Mouse (Mus musculus) left cerebral cortex, adult 9 months (tissue): ENCODE data around the gene Spon2.
A peak's percentile ranks its signal among the peaks of the same experiment; 100 is the strongest.

Experiments used
- DNase-seq, 2 experiments: peaks; one replicate each; pipeline ENCODE4 v3.0.0; 2022; ENCODE audit warnings: low spot score in 2 of 2

The Spon2 gene

DNA sequence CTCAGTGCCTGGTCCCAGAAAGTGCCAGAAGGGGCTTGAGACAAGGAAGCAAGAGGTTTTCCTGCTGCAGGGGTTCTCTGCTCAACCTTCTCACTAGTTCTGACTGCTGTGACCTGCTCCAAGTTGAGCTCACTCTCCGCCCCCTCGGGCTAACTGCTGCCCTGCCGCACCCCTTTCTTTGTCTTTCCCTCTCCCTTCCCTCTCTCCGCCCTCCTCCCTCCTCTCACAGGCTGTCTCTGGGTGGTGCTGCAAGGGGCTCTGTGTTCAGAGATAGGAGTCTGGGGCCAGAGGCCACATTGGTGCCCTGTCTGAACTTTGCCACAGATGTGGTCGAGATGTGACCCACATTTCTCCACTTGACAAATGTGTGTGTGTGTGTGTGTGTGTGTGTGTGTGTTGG, at the start of gene Spon2:
Spon2 (minus strand) TSS at position 375 of the 400 bp plus-strand sequence.
- DNase-seq: no peak

DNA sequence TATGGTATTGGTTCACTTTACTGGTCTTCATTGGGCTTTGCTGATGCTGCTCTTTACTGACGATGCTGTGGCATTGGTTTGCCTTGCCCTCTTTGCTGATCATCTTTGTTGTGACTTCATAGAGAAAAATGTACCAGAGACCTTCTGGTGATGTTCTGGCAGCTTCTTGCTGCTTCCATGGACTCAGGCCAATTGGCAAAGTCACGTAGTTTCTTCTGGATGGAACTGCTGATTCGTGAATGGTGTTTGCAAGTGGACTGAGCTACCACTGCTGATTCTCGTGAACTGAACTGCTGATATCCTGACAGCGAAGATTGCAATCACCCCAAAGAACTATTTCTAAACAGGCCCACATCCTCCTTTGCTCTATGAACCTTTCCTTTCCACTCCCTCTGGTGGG, 36.2 kb upstream of the Spon2 start:
- no peak for DNase-seq

DNA sequence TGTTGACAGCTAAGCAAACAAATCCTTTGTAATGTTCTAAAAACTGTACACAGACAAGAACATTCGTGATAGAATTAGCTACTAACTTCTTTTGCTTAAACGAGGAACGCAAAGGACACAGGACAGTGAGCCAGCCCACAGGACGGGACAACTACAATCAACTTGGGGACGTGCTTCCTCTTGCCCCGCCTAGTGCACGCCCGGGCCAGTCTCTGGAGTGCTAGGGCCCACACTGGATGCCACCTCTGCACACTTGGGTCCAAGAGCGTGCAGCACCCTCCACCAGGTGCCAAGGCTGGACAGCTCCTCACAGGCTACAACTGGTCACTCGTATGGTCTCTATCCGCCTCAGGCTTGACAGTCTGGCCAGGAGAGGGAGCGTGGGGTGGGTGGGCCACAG, 29.9 kb upstream of the Spon2 start:
- no peak for DNase-seq

DNA sequence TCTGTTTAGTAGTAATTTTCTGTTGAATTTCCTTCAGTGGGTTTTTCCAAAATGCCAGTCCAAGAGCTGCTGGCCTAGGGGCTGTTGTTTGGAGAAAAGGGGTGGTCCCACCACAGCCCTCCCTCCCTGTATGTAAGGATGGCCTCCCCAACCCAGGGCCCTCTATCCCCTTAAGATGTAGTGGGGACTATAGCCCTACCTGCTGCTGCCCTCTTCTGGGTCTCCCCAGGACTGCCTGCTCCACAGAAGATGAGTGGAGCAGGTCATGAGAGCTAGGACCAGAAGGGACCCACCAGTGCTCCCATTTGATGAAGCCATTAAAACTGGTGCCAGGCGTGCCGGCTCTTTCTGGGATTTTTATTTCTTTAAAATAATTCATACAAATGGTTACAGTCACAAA, 29.1 kb upstream of the Spon2 start:
- DNase-seq: no peak

DNA sequence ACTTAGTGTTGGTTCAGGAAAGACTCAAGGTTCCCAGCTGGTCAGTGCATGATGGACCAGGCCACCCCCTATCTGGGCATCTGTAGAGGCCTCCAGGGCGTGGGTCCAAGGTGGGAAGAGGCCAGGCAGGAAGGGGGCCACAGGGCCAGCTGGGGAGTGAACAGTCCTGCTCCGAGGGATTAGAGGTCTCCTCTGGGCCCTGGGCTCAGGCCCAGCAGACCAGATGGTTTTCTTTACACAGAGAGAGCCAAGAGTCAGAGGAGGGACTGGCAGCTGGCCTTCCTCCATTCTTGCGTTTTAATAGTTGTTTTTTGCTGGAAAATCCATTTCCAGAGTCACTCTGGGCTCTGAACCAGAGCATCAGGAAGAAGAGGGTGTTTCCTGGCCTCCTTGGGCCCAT, 27.4 kb upstream of the Spon2 start:
- DNase-seq: peak; percentile 27 to 40

DNA sequence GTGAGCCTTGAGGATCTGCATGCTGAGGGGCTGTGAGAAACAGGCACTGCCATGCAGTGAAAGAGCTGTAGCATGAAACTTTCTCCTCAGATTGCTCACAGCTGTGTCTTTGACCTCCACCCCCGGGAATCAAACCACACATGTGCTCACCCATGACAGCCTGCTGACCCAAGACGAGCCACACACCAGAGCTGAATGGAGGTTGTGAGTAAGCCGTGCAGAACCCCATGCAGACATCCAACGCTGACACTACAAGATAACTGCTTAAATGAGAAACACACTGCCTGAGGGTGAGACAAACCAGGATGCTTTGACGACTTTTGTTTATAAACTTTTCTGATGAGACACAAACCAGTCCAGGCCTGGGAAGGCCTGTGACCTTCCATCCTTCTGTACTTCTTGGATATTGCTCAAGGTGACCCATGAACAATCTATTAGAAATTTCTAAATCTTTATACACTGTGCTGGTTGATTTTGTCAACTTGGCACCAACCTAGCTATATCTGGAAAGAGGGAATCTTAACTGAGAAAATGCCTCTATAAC, 26.2 kb upstream of the Spon2 start:
- DNase-seq: no peak

DNA sequence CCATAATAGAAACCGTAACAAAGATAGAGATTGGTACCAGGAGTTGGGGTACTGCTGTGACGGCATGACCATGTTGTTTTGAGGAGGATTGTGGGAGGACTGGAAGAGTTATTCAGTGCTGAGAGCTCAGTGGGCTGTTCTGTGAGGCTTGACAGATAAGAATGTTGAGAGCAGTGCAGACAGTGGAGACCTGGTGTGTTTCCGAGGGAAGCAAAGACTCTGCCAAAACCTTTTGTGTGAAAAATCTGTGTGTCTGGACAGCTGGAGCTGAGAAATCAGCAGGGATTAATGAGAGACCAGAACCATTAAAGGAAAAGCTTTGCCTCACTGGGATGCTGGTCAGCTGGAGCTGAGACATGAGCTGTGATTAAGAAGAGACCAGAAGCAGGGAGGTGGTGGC, 21.7 kb upstream of the Spon2 start:
- no peak for DNase-seq

DNA sequence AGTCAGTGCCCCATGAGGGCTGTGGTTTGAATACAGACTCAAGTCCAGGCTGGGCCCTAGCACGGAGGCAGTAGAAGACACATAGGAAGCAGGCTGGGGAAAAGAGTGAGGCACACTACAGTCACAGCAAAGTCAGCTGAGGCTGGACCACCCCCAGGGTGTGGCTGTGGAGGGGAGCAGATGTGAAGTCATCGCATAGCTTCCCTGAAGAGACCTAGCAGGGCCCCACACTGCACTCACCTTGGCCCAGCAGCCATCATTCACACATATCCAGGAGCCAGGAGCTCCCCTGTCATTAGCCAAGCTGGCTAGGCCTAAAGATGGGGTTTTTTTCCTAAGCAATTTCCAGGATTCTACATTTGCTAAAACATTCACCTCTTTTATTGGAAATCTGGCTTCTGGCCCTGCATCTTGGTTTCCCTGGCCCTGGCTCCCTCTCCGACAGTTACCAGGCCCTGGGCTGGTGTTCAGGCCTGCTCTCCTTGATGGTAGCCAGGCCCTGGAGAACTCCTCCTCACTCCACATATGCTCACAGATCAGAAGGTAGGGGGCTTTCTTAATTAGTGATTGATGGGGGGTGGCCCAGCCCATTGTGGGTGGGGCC, 21.0 kb upstream of the Spon2 start:
- no peak for DNase-seq

DNA sequence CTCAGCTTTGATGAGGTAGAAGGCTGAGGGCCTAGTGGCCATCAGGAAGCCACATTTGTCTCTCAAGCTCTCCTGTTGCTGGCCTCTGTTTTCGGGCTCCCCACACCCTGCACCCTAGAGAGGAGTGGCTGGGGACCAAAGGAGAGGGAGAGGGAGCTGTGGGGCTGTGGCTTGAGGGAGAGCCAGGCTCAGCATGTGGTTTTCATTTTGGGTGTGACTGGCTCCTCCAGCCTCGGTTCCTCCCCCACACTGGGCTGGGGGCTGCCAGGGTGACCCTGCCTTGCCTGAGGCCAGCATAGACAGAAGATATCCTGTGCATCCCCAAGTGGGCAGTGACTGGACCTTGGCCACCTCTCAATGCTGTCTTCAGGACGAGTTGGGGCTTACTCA, 20.0 kb upstream of the Spon2 start:
- no peak for DNase-seq

DNA sequence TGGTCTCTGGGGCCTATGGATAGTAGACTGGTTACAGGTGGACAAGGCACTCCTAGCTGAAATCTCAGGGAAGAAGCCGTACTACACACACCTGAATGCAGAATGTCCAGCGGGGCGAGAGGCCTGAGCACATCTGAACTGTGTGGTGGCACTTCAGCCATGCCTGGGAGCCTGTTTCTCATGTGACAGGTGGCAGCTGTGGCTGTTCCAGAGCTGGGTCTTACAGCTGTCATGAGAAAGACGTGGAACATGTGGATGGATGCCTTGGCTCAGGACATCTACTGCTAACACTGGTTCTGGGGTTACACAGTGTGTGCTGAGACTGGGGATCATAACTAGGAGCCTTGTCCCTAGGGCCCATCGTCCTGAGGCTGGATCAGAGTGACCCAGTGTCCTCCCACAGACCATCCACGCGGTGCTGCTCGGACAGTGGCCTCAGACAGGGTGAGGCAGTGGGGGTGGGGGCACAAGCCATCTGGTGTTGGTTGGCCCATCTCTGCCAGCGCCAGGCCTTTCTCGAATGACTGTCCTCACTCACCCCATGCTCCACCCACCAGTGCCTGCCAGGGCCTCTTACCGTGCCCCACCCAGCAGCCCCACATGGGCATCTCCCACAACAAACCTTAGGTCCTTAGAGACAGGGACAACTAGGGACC, 19.5 kb upstream of the Spon2 start:
- no peak for DNase-seq

DNA sequence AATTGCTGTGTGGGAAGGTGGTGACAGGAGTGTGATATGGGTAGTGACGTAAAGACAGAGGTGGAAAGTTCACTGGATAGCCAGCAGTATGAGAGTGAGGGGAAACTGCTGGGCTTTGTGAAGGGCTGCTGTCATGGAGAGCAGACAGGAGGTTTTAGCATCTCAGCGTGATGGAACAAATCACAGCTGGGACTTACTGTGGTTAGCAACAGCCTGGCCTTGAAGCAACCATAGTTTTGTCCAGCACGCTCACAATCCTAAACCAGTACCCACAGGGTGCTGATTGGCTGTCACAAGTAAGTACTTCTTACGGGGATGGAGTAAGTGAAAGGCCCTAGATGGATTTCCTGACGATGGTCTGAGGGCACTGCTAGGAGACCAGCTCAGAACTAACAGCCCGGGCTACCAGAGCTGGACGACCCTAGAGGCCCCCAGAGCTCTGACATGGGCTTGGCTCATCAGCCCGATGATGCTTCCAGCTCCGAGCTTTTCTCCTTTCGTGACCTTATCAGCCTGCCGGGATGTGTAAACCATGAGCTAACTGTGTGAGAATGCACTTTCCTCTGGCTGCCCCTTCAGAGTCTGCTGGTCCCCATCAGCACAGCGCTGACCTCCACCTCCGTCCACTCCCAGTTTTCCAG, 16.3 kb upstream of the Spon2 start:
- no peak for DNase-seq

DNA sequence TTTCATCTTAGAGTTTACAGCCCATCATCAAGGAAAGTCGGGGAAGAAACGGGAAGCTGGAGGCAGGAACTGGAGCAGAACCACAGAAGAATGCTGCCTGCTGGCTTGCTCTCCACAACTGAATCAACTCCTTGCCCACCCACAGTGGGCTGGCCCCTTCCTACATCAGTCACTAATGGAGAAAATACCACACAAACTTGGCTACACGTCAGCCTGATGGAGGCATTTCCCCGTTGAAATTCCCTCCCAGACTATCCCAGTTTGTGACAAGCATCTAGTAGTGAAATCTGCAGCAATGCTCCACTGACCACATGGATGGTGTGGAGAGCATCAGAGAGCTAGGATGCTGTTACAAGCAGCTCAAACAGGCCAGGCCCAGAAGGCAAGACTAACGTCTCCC, 14.5 kb upstream of the Spon2 start:
- no peak for DNase-seq

DNA sequence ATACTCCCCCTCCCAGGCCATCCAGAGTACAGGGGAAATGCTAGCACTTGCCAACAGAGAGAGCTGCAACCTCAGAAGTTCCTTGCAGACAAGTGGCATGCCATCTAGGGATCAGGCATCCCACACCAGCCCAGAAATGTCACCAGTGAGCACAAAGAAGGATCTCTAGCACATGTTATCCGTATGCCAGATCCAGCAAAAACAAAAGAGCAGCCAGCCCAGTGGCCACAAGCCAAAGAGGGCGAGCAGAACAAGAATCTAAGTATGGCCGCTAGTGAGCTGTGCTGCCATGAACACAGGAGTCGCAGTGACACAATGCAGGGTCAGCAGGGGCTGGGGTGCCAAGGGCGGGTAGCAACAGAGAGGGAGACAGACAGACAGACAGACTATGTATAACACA, 12.0 kb upstream of the Spon2 start:
- no peak for DNase-seq

DNA sequence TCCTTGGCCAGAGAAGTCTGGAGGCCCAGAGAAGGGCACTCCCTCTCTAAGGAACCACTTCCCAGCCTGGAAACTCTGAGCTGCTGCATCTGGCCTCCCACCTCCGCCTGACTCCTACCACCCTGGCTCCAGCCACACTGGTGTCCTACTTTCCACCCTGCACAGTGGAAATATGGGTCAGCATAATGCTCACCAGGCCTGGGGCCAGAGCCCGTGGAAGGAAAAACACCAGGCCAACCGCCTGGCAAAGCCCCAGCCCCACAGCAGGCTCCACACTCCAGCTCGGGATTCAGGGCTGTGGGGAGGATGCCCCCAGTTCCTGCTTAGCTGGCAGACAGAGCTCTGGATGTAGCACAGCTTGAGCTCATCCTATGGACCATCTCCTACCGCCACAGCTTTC, 10.2 kb upstream of the Spon2 start:
- peak; percentile 22 to 59 for DNase-seq

DNA sequence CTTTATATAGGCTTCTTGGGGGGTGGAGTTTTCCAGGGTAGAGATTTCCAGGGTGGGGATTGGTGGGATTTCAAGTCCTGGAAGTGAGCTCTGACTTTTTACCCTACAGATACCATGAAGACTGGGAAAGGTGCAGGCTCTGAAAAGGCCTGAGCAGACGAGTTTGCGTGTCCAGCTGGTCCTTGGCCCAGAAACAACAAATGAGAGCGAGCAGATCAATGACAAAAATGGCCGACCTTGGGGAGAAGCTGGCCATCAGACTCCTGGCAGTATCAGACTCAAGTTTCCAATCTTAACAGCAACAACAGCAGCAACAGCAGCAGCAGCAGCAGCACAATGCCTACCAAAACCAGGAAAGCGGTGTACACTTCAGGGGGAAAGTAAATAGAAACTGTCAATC, 7.4 kb upstream of the Spon2 start:
- no peak for DNase-seq

DNA sequence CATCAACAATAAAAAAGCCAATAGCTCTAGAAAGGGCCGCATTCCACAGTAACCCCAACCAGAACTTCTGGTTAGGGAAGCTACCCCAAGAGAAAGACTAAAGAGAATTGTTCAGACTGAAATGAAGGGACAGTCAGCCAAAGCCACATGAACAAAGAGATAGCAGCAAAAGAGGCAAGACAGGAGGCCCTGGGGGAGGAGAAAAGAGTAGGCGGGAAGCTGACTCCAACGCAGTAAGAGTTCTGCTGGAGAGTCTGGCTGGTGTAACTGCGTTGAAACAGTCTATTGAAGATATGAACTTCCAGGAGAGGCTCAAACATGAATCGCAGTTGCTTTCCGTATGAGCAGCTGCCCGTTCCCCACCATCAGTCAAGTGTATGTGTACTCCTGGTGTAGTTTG, 6.2 kb upstream of the Spon2 start:
- no peak for DNase-seq

DNA sequence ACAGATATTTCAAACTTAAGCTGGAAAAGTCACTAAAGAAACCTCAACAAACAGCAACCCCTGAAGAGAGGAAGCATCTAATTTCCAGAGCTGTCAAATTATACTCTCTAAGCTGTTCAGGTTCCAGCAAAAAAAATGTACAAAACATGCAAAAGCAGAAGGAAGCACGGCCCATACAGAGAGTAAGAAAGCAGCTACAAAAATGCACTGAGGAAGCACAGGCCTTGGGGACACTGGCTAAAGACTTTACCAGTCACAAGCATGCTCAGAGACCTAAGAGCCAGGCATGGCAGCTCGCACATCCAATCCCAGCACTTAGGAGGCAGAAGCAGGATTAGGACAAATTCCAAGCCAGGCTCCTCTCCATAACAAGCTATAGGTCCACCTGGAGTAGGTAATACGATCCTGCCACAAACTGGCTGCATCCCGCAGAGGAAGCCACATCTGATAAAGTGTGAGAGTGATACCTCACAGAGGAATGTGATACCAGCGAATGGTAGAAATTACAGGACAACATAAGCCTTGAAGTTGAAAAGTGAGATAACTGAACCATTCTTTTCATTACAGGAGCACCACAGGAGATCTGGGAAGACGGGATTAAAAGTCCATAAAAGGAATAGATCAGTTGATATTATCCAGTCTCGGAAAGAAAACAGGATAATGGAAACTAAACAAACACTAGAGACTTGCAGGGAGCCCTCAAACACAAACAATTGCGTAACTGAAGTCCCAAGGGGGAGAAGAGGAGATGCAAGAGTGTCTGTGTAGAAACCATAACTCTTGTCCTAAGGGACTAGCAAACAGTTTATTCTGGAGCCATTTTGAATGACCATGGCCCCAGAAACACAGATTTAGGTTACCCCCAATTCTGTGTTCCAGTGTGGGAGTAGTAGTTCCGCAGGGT, 4.8 kb upstream of the Spon2 start:
- DNase-seq: no peak

DNA sequence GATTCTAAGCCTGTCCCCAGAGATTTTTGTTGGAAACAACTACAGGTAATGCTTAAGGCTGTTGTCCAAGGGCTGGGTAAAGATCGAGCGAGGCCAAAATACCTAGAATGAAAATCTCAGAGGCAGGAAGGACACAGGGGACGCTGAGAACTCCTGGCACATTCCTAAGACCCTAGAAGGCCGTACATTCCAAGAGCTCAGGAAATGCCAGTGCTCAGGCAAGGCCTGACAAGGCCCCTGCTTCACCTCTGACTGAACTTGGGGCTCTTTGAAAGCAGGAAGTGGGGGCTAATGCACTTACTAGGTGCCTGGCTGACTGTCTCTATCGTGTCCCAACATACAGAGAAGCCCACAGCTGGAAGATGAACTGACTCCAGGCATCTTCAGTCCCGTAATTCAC, 4.1 kb upstream of the Spon2 start:
- DNase-seq: no peak

DNA sequence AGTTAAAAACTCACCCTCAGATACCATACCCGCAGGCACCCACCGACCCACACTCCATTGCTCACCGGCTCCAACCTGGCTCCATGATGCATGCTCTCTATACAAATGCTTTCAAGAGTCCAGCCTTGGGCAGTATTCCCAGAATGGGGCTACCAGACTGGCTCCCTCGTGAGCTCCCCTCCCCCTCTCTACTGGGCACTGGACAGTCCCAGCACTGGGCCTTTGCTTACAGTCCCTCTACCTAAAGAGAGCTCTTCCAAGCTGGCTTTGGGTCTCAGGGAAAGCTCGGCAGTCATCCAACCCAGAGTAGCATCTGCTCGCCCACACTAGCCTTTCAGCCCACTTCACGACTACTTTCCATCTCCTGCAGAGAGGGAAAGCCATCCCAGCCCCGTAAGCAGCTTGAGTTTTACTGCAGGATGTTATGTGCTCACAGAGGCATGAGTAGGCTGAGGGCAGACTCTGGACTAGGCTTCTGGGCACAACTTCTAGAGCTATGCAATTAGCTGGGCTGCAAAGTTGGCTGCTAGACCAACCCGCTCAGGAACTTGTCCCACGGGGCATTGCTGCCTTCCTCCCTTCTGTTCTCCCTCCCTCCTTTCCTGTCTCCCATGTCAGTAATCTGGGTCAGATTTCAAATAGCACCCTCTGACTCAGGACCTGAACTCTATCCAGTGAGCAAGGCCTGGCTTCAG, 2.2 kb upstream of the Spon2 start:
- peak; percentile 18 to 70 for DNase-seq

DNA sequence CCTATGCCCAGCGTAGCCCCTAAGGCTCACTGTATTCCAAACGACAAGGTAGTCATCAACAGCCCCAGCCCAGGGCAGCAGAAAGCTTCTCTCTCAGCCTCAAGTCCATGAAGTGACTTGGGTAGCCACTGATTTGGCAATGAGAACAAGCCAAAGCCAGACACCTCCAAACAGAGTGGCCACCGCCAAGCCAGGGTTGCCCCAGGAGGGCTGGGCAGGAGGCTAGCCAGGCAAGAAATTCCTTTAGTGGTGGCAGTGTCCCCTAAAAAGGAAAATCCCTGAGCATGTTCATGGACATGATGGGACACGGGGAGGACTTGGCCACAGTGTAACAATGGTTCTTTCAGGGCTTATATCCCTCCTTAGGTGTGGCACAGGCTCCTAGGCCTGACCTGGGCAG, 1.6 kb upstream of the Spon2 start:
- no peak for DNase-seq

DNA sequence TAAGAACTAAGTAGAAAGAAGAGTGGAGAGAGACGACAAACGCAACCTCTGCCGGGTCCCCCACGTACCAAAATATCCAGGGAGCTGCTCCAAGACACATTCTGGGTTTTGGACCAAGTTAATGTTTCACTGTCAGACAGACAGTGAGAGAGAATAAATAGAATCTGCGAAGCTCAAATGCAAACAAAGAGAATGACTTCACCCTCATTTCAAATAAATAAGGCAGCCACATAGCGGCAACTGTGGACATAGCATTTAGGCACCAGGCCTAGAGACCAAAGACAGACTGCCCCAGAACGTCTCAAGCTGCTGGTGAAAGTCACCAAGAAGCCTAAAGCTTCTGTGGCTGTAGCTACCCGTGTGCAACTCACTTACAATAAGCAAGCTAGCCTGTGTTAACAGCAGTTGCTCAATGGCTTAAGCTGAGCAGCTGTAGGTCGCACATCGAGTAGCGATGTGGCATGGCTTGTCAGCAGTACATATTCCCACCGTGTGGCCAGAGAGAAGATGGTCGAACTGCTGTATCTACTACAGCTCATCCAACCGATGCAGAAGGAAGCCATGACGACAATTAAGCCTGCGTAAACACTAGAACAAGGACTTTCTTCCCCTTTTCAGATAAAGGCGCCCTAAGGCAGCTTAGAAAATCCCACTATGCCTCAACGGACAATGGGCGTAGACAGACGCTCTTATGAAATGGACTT, 643 bp upstream of the Spon2 start:
- no peak for DNase-seq
